Mouse (Mus musculus) natural killer cell, adult 2 months (primary cell): ENCODE results near the gene Pde12.
"Not testable (repeated sequence)": the region's sequence is repeated elsewhere in the genome, so short reads cannot be mapped to it uniquely, and the experiment has no call there.

ENCODE experiments used
- DNase-seq, 2 experiments: peaks; one replicate each; pipeline ENCODE4 v3.0.0; 2022; ENCODE audit warnings: low spot score in 2 of 2

Pde12 gene

GRCm38 (mm10) chr14:26669292-26670073 is at the start of gene Pde12:
Pde12 (minus strand) TSS chr14:26669883.
- peak; percentile 87 to 88 for DNase-seq

GRCm38 (mm10) chr14:26705246-26705645 is 35.6 kb upstream of the Pde12 start:
- not testable (repeated sequence) for DNase-seq

- no peak for DNase-seq
Measured at GRCm38 (mm10) chr14:26697912-26698311, 28.2 kb upstream of the Pde12 start.

- no peak for DNase-seq
Measured at GRCm38 (mm10) chr14:26692974-26693373, 23.3 kb upstream of the Pde12 start, which contains the start of gene Dnah12. Dnah12 (plus strand) TSS chr14:26693274.

GRCm38 (mm10) chr14:26691363-26691762 is 21.7 kb upstream of the Pde12 start:
- DNase-seq: no peak

- no peak for DNase-seq
Measured at GRCm38 (mm10) chr14:26690727-26691126, 21.0 kb upstream of the Pde12 start.

- DNase-seq: peak in 1 of 2 experiments; percentile 16
Measured at GRCm38 (mm10) chr14:26675791-26676190, 6.1 kb upstream of the Pde12 start.

- peak in 1 of 2 experiments; percentile 15 for DNase-seq
Measured at GRCm38 (mm10) chr14:26675371-26675770, 5.7 kb upstream of the Pde12 start.

GRCm38 (mm10) chr14:26674476-26675169 is 4.9 kb upstream of the Pde12 start:
- DNase-seq: not testable (repeated sequence)

- DNase-seq: not testable (repeated sequence)
Measured at GRCm38 (mm10) chr14:26671870-26672615, 2.4 kb upstream of the Pde12 start.

GRCm38 (mm10) chr14:26670964-26671363 is 1.3 kb upstream of the Pde12 start:
- no peak for DNase-seq

GRCm38 (mm10) chr14:26668371-26669291 is 1.1 kb downstream of the Pde12 start:
- peak; percentile 44 to 45 for DNase-seq

GRCm38 (mm10) chr14:26667991-26668370 is 1.7 kb downstream of the Pde12 start:
- no peak for DNase-seq

GRCm38 (mm10) chr14:26663851-26664250 is 5.8 kb downstream of the Pde12 start:
- no peak for DNase-seq

- no peak for DNase-seq
Measured at GRCm38 (mm10) chr14:26662488-26662887, 7.2 kb downstream of the Pde12 start.

GRCm38 (mm10) chr14:26662016-26662415 is 7.7 kb downstream of the Pde12 start:
- DNase-seq: no peak

GRCm38 (mm10) chr14:26660233-26660632 is 9.4 kb downstream of the Pde12 start:
- DNase-seq: no peak

- no peak for DNase-seq
Measured at GRCm38 (mm10) chr14:26658178-26658577, 11.5 kb downstream of the Pde12 start.

GRCm38 (mm10) chr14:26651901-26652300 is 17.8 kb downstream of the Pde12 start:
- peak in 1 of 2 experiments; percentile 32 for DNase-seq

GRCm38 (mm10) chr14:26647811-26648210 is 21.9 kb downstream of the Pde12 start:
- no peak for DNase-seq
